Mouse (Mus musculus) G1E (cell line): ENCODE measurements around the gene Tfap4. TPM values are rescaled to one million over a fixed set of nuclear protein-coding genes. Genes with fewer than 3 reads are reported as not detected.

ENCODE experiments used
- ATAC-seq: 2 replicates; pipeline ENCODE4 v1.8.0; 2016; ENCODE audit warnings: mild to moderate bottlenecking; ENCODE audit not compliant: insufficient number of reproducible peaks, poor library complexity, low FRiP score, severe bottlenecking; ENCODE audit errors: extremely low read depth
- DNase-seq: peaks from one replicate; pipeline ENCODE4 v3.0.0; 2012; ENCODE audit warnings: low spot score
- H3K27me3 ChIP-seq: 2 replicates; pipeline ENCODE4 v1.6.1; 2012; ENCODE audit warnings: mild to moderate bottlenecking, low read length, inconsistent platforms; ENCODE audit not compliant: insufficient read depth
- H3K36me3 ChIP-seq: replicated peaks from 2 replicates; pipeline ENCODE3; 2012; ENCODE audit warnings: mild to moderate bottlenecking, inconsistent platforms
- H3K4me1 ChIP-seq: 2 replicates; pipeline ENCODE4 v1.6.1; 2012; ENCODE audit warnings: low read depth, low read length, inconsistent platforms, mixed read lengths; ENCODE audit not compliant: insufficient read depth
- H3K4me3 ChIP-seq: 2 replicates; pipeline ENCODE4 v1.5.1; 2012; ENCODE audit warnings: low read depth, mild to moderate bottlenecking, inconsistent platforms, low read length, moderate library complexity, mixed read lengths
- H3K9me3 ChIP-seq: replicated peaks from 2 replicates; pipeline ENCODE4 v1.6.1; 2012; ENCODE audit warnings: inconsistent platforms
- CTCF ChIP-seq: IDR thresholded peaks from 2 replicates; pipeline ENCODE4 v1.5.1; 2012; ENCODE audit warnings: low read depth, low read length, inconsistent platforms, mixed read lengths
- GATA1 ChIP-seq: IDR thresholded peaks from 2 replicates; pipeline ENCODE4 v1.6.1; 2012; ENCODE audit warnings: borderline replicate concordance, low read length, inconsistent platforms, mixed read lengths
- GATA2 ChIP-seq: IDR thresholded peaks from 2 replicates; pipeline ENCODE4 v1.6.1; 2012; ENCODE audit warnings: low read depth, low read length, inconsistent platforms, borderline replicate concordance
- POLR2AphosphoS5 ChIP-seq: IDR thresholded peaks from 2 replicates; pipeline ENCODE4 v1.6.1; 2012; ENCODE audit warnings: low read depth, low read length, inconsistent platforms; ENCODE audit not compliant: insufficient replicate concordance
- TAL1 ChIP-seq: conservative IDR thresholded peaks from 2 replicates; pipeline ENCODE4 v1.6.1; 2012; ENCODE audit warnings: low read depth, low read length, inconsistent platforms, mixed read lengths
- polyA plus RNA-seq: library from polyadenylated mRNA; stranded (reverse); fragments of >175 nt; gene quantifications from 2 replicates; pipeline ENCODE4 v1.2.3, GENCODE M21; 2012
- total RNA-seq, 2 experiments: library from RNA; stranded (forward) in 1 of 2; stranded (reverse) in 1 of 2; fragments of 200-1000 nt in 1 of 2; fragments of >200 nt in 1 of 2; fragmentation: Nextera tagmentation in 1 of 2; gene quantifications; 2 replicates each; pipeline ENCODE4 v1.2.3; 2014 to 2017

The Tfap4 gene
- total and polyA plus RNA-seq, 3 experiments: 26.0 to 81.1 (median 46.3) TPM

- peaks cover 40% of the 10 kb centered on the region for H3K36me3 ChIP-seq
- no peak for TF ChIP-seq GATA2
- TF ChIP-seq GATA1: no peak
- TF ChIP-seq POLR2AphosphoS5: no peak
- no peak for TF ChIP-seq TAL1
- TF ChIP-seq CTCF: no peak
- ATAC-seq: peak; percentile 34
- H3K4me3 ChIP-seq: peak overlapping the region; percentile 86
- DNase-seq: peak; percentile 74
- no peaks in the 10 kb centered on the region for H3K27me3 ChIP-seq
- H3K9me3 ChIP-seq: no peaks in the 10 kb centered on the region; the same call in 1 of the 2 replicates
- H3K4me1 ChIP-seq: peaks cover 64% of the 10 kb centered on the region
Observed at GRCm38 (mm10) chr16:4557949-4558348, 1.7 kb downstream of the Tfap4 start.

GRCm38 (mm10) chr16:4557085-4557484, 2.6 kb downstream of the Tfap4 start:
- no peak for DNase-seq
- H3K27me3 ChIP-seq: no peaks in the 10 kb centered on the region
- peaks cover 72% of the 10 kb centered on the region for H3K4me1 ChIP-seq
- TF ChIP-seq CTCF (no peak), GATA2 (no peak), POLR2AphosphoS5 (no peak)
- peaks cover 46% of the 10 kb centered on the region for H3K36me3 ChIP-seq
- no peaks in the 10 kb centered on the region; the same call in 1 of the 2 replicates for H3K9me3 ChIP-seq
- H3K4me3 ChIP-seq: peak overlapping the region; percentile 86; the same call in 1 of the 2 replicates
- no peak for ATAC-seq

GRCm38 (mm10) chr16:4555555-4555954, 4.1 kb downstream of the Tfap4 start:
- no peaks in the 10 kb centered on the region; the same call in 1 of the 2 replicates for H3K9me3 ChIP-seq
- peaks cover 82% of the 10 kb centered on the region for H3K4me1 ChIP-seq
- DNase-seq: no peak
- ATAC-seq: no peak
- TF ChIP-seq GATA2: no peak
- 0 out of 2 replicates have a peak, but pooled peaks have one; percentile 20 for TF ChIP-seq TAL1
- no peak for TF ChIP-seq CTCF
- no peak for TF ChIP-seq GATA1
- H3K27me3 ChIP-seq: no peaks in the 10 kb centered on the region
- H3K36me3 ChIP-seq: peaks cover 61% of the 10 kb centered on the region
- H3K4me3 ChIP-seq: peak overlapping the region; percentile 33; the same call in 1 of the 2 replicates

- Histone ChIP-seq H3K27me3 (no peaks in the 10 kb centered on the region), H3K36me3 (peaks cover 80% of the 10 kb centered on the region), H3K9me3 (no peaks in the 10 kb centered on the region; the same call in 1 of the 2 replicates), H3K4me1 (peaks cover 90% of the 10 kb centered on the region), H3K4me3 (peak overlapping the region; percentile 67)
- peak; percentile 94 for DNase-seq
- ATAC-seq: peak; percentile 81
- TF ChIP-seq POLR2AphosphoS5: no peak
- TF ChIP-seq TAL1: no peak
- no peak for TF ChIP-seq GATA2
- TF ChIP-seq GATA1: no peak
- TF ChIP-seq CTCF: no peak
Observed at GRCm38 (mm10) chr16:4552829-4553550, 6.7 kb downstream of the Tfap4 start.

- no peaks in the 10 kb centered on the region; the same call in 1 of the 2 replicates for H3K9me3 ChIP-seq
- H3K4me3 ChIP-seq: peak overlapping the region; percentile 67; the same call in 1 of the 2 replicates
- no peak for ATAC-seq
- H3K27me3 ChIP-seq: no peaks in the 10 kb centered on the region
- peaks cover 86% of the 10 kb centered on the region for H3K4me1 ChIP-seq
- TF ChIP-seq TAL1: no peak
- no peak for TF ChIP-seq GATA2
- TF ChIP-seq POLR2AphosphoS5: no peak
- no peak for TF ChIP-seq GATA1
- no peak for TF ChIP-seq CTCF
- no peak for DNase-seq
- H3K36me3 ChIP-seq: peaks cover 83% of the 10 kb centered on the region
Observed at GRCm38 (mm10) chr16:4551885-4552284, 7.8 kb downstream of the Tfap4 start.

GRCm38 (mm10) chr16:4551056-4551455, 8.6 kb downstream of the Tfap4 start:
- Histone ChIP-seq H3K4me3 (no peak overlapping the region; the same call in 1 of the 2 replicates), H3K36me3 (peaks cover 82% of the 10 kb centered on the region), H3K9me3 (no peaks in the 10 kb centered on the region), H3K27me3 (no peaks in the 10 kb centered on the region), H3K4me1 (peaks cover 78% of the 10 kb centered on the region)
- TF ChIP-seq GATA1 (no peak), CTCF (peak; percentile 91)
- peak; percentile 49 for DNase-seq
- no peak for ATAC-seq
